Comparison of ENCODE assay signal across 22 mouse cellular contexts in the genomic region with DNA sequence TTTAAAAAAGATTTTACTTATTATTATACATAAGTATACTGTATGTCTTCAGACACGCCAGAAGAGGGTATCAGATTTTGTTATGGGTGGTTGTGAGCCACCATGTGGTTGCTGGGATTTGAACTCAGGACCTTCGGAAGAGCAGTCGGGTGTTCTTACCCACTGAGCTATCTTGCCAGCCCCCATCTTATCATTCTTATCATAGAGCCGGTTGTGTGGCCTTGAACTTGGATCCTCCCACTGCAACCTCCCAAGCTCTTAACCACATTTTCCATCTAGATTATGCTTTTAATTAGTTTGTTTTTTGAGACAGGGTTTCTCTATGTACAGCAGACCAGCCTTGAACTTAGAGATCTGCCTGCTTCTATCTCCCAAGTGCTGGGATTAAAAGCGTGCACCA. TPM values are rescaled to one million over a fixed set of nuclear protein-coding genes. Genes with fewer than 3 reads are reported as not detected.
"Had no signal": no experiment of that assay in that cellular context is flagged by ENCODE, and none has a peak within 500 bp of the region (broad histone marks: within the 10 kb centered on the region; RNA-seq: fewer than 3 reads in every experiment).

No protein-coding gene starts in this region.

- H3K9me3 ChIP-seq: neural tube, embryonic 12.5 days; neural tube, embryonic 13.5 days; neural tube, embryonic 15.5 days; stomach, embryonic 15.5 days had no signal

- H3K27me3 ChIP-seq: neural tube, embryonic 12.5 days; neural tube, embryonic 13.5 days; neural tube, embryonic 15.5 days; stomach, embryonic 15.5 days had no signal

- H3K4me3 ChIP-seq: neural tube, embryonic 12.5 days; neural tube, embryonic 13.5 days; neural tube, embryonic 15.5 days; stomach, embryonic 15.5 days had no signal

- H3K27ac ChIP-seq: neural tube, embryonic 12.5 days; neural tube, embryonic 13.5 days; neural tube, embryonic 15.5 days; stomach, embryonic 15.5 days; stomach, postnatal 0 days had no signal

- H3K4me2 ChIP-seq: neural tube, embryonic 12.5 days; neural tube, embryonic 13.5 days; neural tube, embryonic 15.5 days; stomach, embryonic 15.5 days had no signal

- DNase-seq: retina, postnatal 1 day; right cerebral cortex, adult 18-20 months; right cerebral cortex, postnatal 14 days; right cerebral cortex, postnatal 25 days; right cerebral cortex, postnatal 4 days; spleen, adult 18-20 months; thymus, adult 2 months; thymus, postnatal 14 days; thymus, postnatal 25 days; thymus, postnatal 36 days; thymus, postnatal 4 days had no signal

- H3K9ac ChIP-seq: neural tube, embryonic 12.5 days; neural tube, embryonic 13.5 days; neural tube, embryonic 15.5 days; stomach, embryonic 15.5 days had no signal

RNA-seq across cellular contexts. Expression of a gene that starts 13.2 kb away (rescaled TPM):
- total RNA-seq: neutrophil, adult 5-6 weeks had no signal
- polyA plus RNA-seq: neural tube, embryonic 12.5 days; neural tube, embryonic 13.5 days; neural tube, embryonic 14.5 days; neural tube, embryonic 15.5 days; spleen, adult 2 months; stomach, embryonic 14.5 days; urinary bladder, adult 2 months had no signal

RNA-seq across cellular contexts. Expression of a gene that starts 31.8 kb away (rescaled TPM):
- total RNA-seq: neutrophil, adult 5-6 weeks had no signal
- polyA plus RNA-seq: small intestine, adult 2 months; spleen, adult 2 months had no signal
